Mouse (Mus musculus) gastrocnemius, adult 2 months (tissue): ENCODE results near the gene Fam71e2. TPM values are rescaled to one million over a fixed set of nuclear protein-coding genes. Genes with fewer than 3 reads are reported as not detected.

ENCODE experiments used
- DNase-seq: peaks from one replicate; pipeline ENCODE4 v3.0.0; 2022
- H3K27ac ChIP-seq: fragments of 200-600 bp; 2 replicates; pipeline ENCODE4 v1.8.1; 2022; ENCODE audit warnings: mild to moderate bottlenecking
- H3K4me3 ChIP-seq: fragments of 200-600 bp; 2 replicates; pipeline ENCODE4 v1.8.1; 2022; ENCODE audit warnings: mild to moderate bottlenecking, moderate library complexity
- CTCF ChIP-seq: fragments of 200-600 bp; IDR thresholded peaks from 2 replicates; pipeline ENCODE4 v1.8.1; 2022; ENCODE audit warnings: antibody characterized with exemption, mild to moderate bottlenecking, moderate library complexity
- intact Hi-C: fragments of 180-260 bp; cut with DNase I; formaldehyde crosslinking; loops from one replicate; pipeline ENCODE4 v1.15.1; 2025
- total RNA-seq, 2 experiments: library from RNA; stranded (reverse); gene quantifications; 2 replicates each; pipeline ENCODE4 v1.2.3; 2021

Fam71e2 gene
- total RNA-seq, 2 experiments from 2014 or later: not detected

DNA sequence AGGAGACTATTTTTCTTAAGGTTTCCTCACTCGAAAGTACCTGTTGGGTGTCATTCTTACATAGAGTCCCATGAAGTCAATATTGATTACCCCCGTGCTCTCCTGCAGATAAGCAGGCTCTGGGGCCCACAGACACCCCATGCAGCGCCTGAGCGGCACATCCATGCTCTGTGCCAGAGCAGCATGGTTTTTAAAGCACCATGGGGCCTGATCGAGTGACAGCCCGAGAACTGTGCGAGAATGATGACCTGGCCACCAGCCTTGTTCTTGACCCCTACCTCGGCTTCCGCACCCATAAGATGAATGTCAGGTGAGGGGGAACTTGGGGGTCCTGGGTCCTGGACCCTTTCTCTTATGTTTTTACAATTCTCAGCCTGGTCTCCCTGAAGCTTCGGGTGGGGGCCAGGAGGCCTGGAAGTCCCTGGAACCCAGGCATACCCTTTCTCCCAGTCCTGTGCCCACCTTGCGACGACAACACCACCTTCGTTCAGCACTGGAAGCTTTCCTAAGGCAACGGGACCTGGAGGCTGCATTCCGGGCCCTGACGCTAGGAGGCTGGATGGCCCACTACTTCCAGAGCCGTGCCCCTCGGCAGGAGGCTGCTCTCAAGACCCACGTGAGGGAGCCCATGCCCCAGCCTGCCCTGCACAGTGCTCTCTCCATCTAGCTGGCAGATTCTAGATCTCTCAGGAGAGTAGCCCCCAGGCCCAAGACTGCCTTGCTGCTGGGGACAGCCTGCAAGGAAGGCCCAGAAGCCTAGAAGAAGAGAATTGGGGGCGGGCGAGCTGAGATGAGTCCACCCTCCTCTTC, 29.2 kb downstream of the Fam71e2 start:
- intact Hi-C loops: no loop called here
- TF ChIP-seq CTCF: no peak
- peak overlapping the region; percentile 94 for H3K4me3 ChIP-seq

DNA sequence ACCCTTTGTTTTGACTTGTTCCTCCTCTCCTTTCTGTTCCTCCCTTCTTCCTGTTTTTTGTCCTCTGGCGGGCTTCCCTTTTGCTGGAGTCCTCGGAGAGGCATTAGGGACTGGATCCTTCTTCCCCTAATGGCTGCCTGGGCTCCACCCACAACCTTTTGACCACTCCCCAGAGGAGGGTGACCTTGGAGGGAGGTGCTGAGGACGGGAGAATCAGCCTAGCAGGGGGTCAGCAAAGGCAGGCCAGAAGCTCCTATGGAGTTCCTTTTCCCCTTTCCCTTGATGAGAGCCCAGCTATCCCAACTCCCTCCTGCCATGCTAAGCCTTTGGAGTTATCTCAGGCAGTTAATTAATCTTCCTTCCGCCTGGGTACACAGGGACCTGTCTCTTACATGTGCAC, 30.0 kb downstream of the Fam71e2 start:
- intact Hi-C loops: no loop called here
- no peak for TF ChIP-seq CTCF
- H3K27ac ChIP-seq: peak overlapping the region; percentile 92
- peak overlapping the region; percentile 94 for H3K4me3 ChIP-seq
- peak; percentile 70 for DNase-seq

More for the DNA sequence above, 29.2 kb downstream of the Fam71e2 start:
- H3K27ac ChIP-seq: peak overlapping the region; percentile 92
- no peak for DNase-seq

DNA sequence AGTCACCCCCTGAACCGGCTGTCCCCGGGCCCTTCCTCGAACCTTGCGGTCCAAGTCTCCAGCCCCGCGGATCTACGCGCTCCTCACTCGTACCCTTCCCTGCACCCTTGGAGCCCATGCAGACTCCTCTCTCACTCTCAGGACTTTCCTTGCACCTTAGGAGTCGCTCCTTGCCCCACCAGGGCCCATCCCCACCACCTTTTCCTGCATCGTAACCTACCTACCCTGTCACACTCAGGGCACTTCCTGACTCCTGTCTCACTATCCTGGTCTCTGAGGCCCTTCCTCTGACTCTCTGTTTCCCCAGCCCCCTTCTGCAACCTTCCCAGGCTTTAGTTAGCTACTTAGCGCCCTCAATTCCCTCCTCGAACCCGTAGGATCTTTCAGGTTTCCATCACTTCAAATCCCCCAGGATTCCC, 30.8 kb downstream of the Fam71e2 start:
- Histone ChIP-seq H3K27ac (peak overlapping the region; percentile 92), H3K4me3 (peak overlapping the region; percentile 94)
- TF ChIP-seq CTCF: no peak
- intact Hi-C loops: loop anchor here (1.0 kb wide), 1 partner anchor 49 kb away; the partner anchor contains the start of gene Tmem238
- DNase-seq: no peak

DNA sequence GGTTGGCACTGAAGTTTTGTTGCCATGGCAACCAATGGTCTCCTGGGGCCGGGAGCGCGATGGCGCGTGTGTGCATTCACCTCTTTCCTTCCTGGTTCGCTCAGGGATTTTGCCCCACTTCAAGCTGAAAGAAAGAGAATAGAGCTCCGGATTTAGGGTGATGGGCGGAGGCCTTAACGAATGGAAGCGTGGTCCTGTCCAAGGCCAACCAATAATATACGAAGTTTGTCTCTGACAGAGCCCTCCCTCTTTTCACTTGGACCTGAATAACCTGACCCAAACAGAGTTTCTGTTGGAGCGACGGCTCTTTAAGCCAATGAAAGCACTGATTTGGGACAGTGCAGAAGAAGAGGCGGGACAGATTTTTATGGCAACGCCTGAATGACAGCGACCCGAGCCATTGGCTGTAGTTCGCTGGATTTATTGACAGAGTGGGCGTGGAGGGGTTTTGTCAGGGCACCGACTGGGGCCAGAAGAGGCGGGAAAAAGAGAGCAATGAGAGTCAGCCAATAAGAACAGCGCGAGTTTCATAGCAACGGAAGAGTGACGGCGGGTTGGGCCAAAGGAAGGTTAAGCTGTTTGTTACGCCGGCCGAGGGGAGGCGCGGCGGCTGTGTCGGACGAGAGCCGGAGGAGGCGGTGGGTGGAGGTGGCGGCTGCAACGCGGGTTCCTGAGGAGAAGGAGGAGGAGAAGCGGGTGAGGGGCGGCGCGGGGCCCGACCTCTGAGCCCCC, 31.4 kb downstream of the Fam71e2 start, which contains the start of gene Kmt5c:
TSS of gene Kmt5c (plus strand) at position 572 of the 732 bp plus-strand sequence.
- Histone ChIP-seq H3K4me3 (peak within 1 kb of the TSS; percentile 94), H3K27ac (peak within 1 kb of the TSS; percentile 92)
- DNase-seq: peak; percentile 97
- intact Hi-C loops: loop anchor here (1.0 to 2.0 kb wide), 2 partner anchors 50 to 55 kb away; partner anchors contain the start of genes Hspbp1 and Tmem238
- peak; percentile 37 for TF ChIP-seq CTCF

DNA sequence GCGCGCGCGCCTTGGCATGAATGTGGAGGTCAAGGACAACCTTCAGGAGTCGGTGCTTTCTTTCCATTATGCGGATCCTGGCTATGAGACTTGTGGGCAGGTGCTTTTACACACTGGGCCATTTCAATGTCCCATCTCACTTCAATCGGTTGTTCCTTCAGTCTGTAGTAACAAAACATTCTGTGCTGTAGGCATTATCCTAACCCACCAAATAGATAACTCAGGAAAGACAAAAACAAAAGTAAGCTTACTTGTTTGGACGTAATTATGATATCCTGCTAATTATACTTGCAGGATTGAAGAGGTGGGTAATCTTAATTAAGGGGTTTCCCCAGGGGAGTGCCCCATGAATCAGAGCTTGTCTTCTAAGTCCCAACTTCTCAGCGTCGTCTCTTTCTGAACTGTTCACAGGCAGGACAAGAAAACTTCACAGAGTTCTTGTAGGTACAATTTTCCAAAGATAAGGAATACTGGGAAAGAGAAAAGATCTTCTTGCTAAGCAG, 32.0 kb downstream of the Fam71e2 start:
- DNase-seq: no peak
- intact Hi-C loops: loop anchor here (2.0 kb wide), 1 partner anchor 54 kb away; the partner anchor contains the start of gene Hspbp1
- peak overlapping the region; percentile 90 for H3K27ac ChIP-seq
- H3K4me3 ChIP-seq: peak overlapping the region; percentile 79
- TF ChIP-seq CTCF: no peak

DNA sequence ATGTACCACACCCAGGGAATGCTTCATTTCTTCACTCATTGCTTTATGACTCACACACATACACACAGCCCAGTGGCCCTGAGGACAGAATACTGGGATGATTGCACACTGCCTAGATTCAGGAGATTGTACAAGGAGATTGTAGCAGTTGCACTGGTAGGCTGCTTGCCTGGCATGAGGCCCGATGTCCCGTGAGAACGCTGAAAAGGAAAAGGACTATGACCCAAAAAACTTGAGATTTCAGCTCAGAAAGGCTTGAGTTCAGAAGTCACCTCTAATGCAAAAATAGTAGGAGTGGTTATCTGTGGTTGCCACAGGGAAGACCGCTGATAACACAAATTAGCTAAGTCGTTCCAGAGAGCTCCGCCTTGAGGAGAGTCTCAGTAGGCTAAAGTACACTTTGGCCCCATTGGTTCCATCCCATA, 38.1 kb downstream of the Fam71e2 start:
- no peak for TF ChIP-seq CTCF
- DNase-seq: no peak
- Histone ChIP-seq H3K4me3 (no peak overlapping the region), H3K27ac (no peak overlapping the region)
- intact Hi-C loops: no loop called here

DNA sequence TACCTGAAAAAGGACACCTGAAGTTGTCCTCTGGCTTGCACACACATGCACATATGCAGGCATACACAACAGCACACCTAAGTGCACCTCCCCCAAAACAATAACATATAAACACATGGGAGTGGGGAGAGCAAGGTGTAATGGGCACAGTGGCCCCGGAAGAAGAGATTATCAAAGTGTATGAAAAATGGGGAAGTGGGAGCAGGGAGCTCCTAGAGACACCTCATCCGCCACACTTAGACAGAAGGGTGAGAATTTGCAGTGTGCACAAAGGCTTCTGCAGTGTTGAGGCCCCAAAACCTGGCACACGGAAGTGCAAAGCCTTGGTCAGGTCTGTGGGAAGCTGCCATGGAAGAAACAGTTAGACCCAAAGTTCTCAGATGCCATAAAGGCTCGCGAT, 40.0 kb downstream of the Fam71e2 start:
- Histone ChIP-seq H3K4me3 (no peak overlapping the region), H3K27ac (no peak overlapping the region)
- intact Hi-C loops: no loop called here
- no peak for DNase-seq
- no peak for TF ChIP-seq CTCF

DNA sequence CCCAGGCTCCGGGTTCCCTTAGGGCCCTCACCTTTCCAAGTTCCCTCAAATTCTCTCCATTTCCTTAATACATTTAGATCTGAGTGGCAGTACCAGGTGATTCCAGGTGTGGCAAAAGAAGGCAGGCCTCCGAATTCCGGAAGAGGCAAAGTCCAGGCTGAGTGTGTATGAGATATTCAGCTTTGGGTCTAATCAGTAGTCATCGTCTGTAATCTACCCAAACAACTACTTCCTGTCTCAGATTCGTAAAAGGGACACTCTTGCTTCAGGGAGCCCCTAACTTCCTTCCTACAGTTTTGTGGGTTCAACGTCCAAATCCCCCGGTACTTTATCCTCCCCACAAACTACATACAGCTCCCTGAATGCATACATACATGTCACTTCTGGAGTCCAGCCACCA, 45.9 kb downstream of the Fam71e2 start, which contains the start of gene Tmem150b:
TSS of gene Tmem150b (minus strand) at position 81 of the 400 bp plus-strand sequence.
- intact Hi-C loops: no loop called here
- peak within 1 kb of the TSS; percentile 61 for H3K4me3 ChIP-seq
- peak within 1 kb of the TSS; percentile 35 for H3K27ac ChIP-seq

DNA sequence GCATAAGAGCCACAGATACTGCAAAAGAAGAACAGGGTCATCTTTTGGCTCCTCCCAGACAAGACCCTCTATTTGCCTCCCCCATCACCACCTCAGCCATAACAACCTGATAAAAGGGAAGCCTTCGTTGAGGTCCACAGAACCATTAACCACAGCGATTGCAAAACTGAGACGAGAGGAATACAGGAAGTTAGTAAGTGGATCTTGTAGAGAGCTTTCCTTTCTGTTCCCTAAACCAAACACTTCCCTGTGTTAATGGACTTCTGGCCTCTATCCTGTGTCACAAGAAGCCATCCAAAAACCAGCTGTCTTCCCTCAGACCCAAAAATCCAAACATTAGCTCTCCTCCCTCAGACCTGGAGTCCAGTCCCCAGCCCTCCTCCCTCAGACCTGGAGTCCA, 46.7 kb downstream of the Fam71e2 start:
- no peak overlapping the region for H3K27ac ChIP-seq
- H3K4me3 ChIP-seq: peak overlapping the region; percentile 61
- DNase-seq: no peak
- no peak for TF ChIP-seq CTCF
- intact Hi-C loops: no loop called here

More for the DNA sequence above, 45.9 kb downstream of the Fam71e2 start, which contains the start of gene Tmem150b:
- no peak for TF ChIP-seq CTCF
- no peak for DNase-seq

DNA sequence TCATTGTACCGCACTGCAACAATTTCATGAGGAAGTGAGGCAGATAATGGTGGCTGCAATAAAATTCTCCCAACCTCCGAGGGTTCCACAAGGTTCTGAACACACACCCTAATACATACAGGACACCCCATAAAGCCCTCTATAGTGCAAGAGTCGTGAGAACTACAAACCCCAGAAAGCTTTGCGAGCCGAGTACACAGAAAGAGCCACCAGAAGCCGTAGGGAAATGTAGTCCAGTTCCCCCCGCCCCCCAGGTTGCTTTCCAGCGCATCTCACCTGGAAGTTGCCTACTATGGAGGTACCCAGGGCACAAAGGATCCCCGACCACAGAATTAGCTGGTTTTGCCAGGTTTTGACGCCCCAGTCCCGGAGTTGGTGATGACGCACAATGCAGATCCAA, 47.6 kb downstream of the Fam71e2 start:
- 0 out of 2 replicates have a peak overlapping the region, but pooled peaks have one; percentile 16 for H3K27ac ChIP-seq
- no peak for TF ChIP-seq CTCF
- peak overlapping the region; percentile 61 for H3K4me3 ChIP-seq
- DNase-seq: no peak
- intact Hi-C loops: no loop called here

DNA sequence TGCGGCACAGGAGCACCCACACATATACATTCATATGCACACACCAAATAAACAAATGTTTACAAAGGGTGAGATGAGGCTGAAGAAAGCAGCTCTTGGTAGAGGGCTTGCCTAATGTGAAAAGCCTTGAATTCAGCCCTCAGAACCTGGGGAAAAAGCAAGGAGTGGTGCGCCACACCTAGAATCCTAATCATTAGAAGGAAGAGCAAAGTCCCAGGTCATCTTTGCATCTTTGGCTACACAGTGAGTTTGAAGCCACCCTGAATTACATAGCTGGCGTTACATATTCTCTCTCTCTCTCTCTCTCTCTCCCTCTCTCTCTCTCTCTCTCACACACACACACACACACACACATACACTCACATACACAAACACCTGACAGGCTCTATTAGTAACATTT, 51.8 kb downstream of the Fam71e2 start:
- Histone ChIP-seq H3K4me3 (no peak overlapping the region), H3K27ac (no peak overlapping the region)
- TF ChIP-seq CTCF: no peak
- intact Hi-C loops: no loop called here
- no peak for DNase-seq

DNA sequence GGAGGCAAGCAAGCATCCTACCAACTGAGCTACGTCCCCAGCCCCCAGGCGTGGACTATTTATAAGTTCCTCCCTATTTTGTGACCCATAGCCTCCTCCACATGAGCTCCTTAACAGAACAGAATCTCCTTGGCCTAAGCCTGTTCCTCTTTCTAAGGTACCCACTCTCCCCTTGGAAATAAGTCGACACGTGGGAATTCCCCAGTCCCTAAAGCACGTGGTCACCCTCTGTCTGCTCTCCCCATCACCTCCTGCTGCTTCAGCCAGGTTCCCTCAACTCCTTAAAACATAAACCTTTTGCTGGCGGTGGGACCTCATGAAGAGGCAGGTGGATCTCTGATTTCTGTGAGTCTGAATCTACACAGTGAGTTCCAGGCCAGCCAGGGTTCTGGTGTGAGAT, 54.1 kb downstream of the Fam71e2 start:
- H3K4me3 ChIP-seq: no peak overlapping the region
- TF ChIP-seq CTCF: no peak
- DNase-seq: no peak
- no peak overlapping the region for H3K27ac ChIP-seq
- intact Hi-C loops: no loop called here
